ENCODE assay signal across 8 mouse cellular contexts in genomic region chr4:43655656-43656338, GRCm38 (mm10). TPM values are rescaled to one million over a fixed set of nuclear protein-coding genes. Genes with fewer than 3 reads are reported as not detected.
DNase-seq lines count a peak whose midpoint lies in the region; ATAC-seq lines count a peak whose summit lies in the region.

No protein-coding gene starts in this region.

- no peaks in the 10 kb centered on the region for H3K9me3 ChIP-seq in heart, embryonic 13.5 days
- no peaks in the 10 kb centered on the region for H3K9me3 ChIP-seq in intestine, embryonic 15.5 days

- intact Hi-C loops in heart, postnatal 14 days (cut with DNase I) = no loop called here

- H3K36me3 ChIP-seq in heart, embryonic 13.5 days = peaks cover 7% of the 10 kb centered on the region
- H3K36me3 ChIP-seq in intestine, embryonic 15.5 days = no peaks in the 10 kb centered on the region
- no peaks in the 10 kb centered on the region for H3K36me3 ChIP-seq in macrophage (ENCODE audit: inconsistent target)

- peaks cover 21% of the 10 kb centered on the region for H3K27me3 ChIP-seq in heart, embryonic 13.5 days (replicated peaks)
- no peaks in the 10 kb centered on the region for H3K27me3 ChIP-seq in intestine, embryonic 15.5 days (replicated peaks)

- WGBS in heart, embryonic 13.5 days = 6% methylated on average over 34 of the region's 34 CpGs
- 5% methylated on average over 34 of the region's 34 CpGs for WGBS in intestine, embryonic 15.5 days
- 10% methylated on average over 34 of the region's 34 CpGs for WGBS in macrophage (ENCODE audit: missing documents)

- H3K4me1 ChIP-seq in heart, embryonic 13.5 days = peaks cover 24% of the 10 kb centered on the region
- no peaks in the 10 kb centered on the region for H3K4me1 ChIP-seq in brown adipose tissue, adult 24 weeks (ENCODE audit: control insufficient read depth, insufficient read depth, insufficient read length, low read length)
- H3K4me1 ChIP-seq in intestine, embryonic 15.5 days (replicated peaks) = 0 out of 2 replicates have a peak, but pooled peaks cover 3% of the 10 kb centered on the region

- H3K4me3 ChIP-seq in heart, embryonic 13.5 days = peak overlapping the region; percentile 70
- peak overlapping the region; percentile 77 for H3K4me3 ChIP-seq in brown adipose tissue, adult 24 weeks (ENCODE audit: insufficient read depth, low read depth, low read length)
- peak overlapping the region; percentile 88 for H3K4me3 ChIP-seq in intestine, embryonic 15.5 days (replicated peaks)
- peak overlapping the region; percentile 64 for H3K4me3 ChIP-seq in macrophage (ENCODE audit: inconsistent target)

- peak overlapping the region; percentile 89 for H3K9ac ChIP-seq in heart, embryonic 13.5 days
- H3K9ac ChIP-seq in intestine, embryonic 15.5 days = peak overlapping the region; percentile 89

- peak overlapping the region; percentile 90 for H3K27ac ChIP-seq in heart, embryonic 13.5 days (replicated peaks)
- H3K27ac ChIP-seq in brown adipose tissue, adult 24 weeks (replicated peaks; ENCODE audit: low read depth, low read length) = no peak overlapping the region
- H3K27ac ChIP-seq in intestine, embryonic 15.5 days = peak overlapping the region; percentile 94
- H3K27ac ChIP-seq in macrophage = no peak overlapping the region

- H3K79me2 ChIP-seq in macrophage (ENCODE audit: inconsistent target) = no peaks in the 10 kb centered on the region

- ATAC-seq in heart, embryonic 13.5 days (ENCODE audit: extremely low read depth, insufficient number of reproducible peaks, low FRiP score, low TSS enrichment) = no peak; the same call in 1 of the 2 replicates
- ATAC-seq in intestine, embryonic 15.5 days = peak; percentile 62

- H3K4me2 ChIP-seq in heart, embryonic 13.5 days = peak overlapping the region; percentile 91
- peak overlapping the region; percentile 77 for H3K4me2 ChIP-seq in intestine, embryonic 15.5 days (replicated peaks)

- DNase-seq in heart, postnatal 14 days = no peak
- DNase-seq in thymus, adult 18-20 months = no peak
- DNase-seq in layer of hippocampus, adult 9-10 months (ENCODE audit: low spot score) = no peak
- no peak for DNase-seq in cerebellum, postnatal 14 days

RNA-seq across cellular contexts. Expression of gene Hint2, which starts 0.5 kb away (rescaled TPM):
- polyA plus RNA-seq in heart, embryonic 13.5 days (2015; fragmentation: Nextera tagmentation; extraction: Ambion mirVana) = 131 and 166 TPM in 2 replicates
- total RNA-seq in heart, postnatal 14 days (2021) = 100 to 1,000 TPM; 122 to 128 TPM
- polyA plus RNA-seq in brown adipose tissue, adult 24 weeks (2012; ENCODE audit: insufficient read depth, insufficient read length, missing spikeins) = 269 and 348 TPM in 2 replicates
- 152 and 157 TPM in 2 replicates for polyA plus RNA-seq in intestine, embryonic 15.5 days (2015; fragmentation: Nextera tagmentation; extraction: Ambion mirVana)
- 10 to 100 TPM in 11 of 26 experiments, 1 to 10 TPM in 13, not detected in 2; 1.2 to 24.6 (median 9.5) TPM for total RNA-seq in macrophage (2018; cell fraction: chromatin; rRNA removed)
- 10 to 100 TPM; 18.6 to 27.8 (median 22.0) TPM for total RNA-seq in macrophage (2018; cell fraction: cytosol; rRNA removed)
- 10 to 100 TPM in 17 of 26 experiments, 1 to 10 TPM in 9; 1.6 to 22.7 (median 12.6) TPM for total RNA-seq in macrophage (2018; cell fraction: nucleus; rRNA removed)
- polyA plus RNA-seq in macrophage (2018) = 11.4 to 34.2 TPM (median 26.9 TPM) in 3 replicates

RNA-seq across cellular contexts. Expression of gene Spag8, which starts 2.4 kb away (rescaled TPM):
- polyA plus RNA-seq in heart, embryonic 13.5 days (2015; fragmentation: Nextera tagmentation; extraction: Ambion mirVana) = 0.59 and 0.92 TPM in 2 replicates
- total RNA-seq in heart, postnatal 14 days (2021) = under 1 TPM; 0.22 to 0.37 TPM
- polyA plus RNA-seq in brown adipose tissue, adult 24 weeks (2012; ENCODE audit: insufficient read depth, insufficient read length, missing spikeins) = not detected in 2 replicates
- 0.46 and 1.0 TPM in 2 replicates for polyA plus RNA-seq in intestine, embryonic 15.5 days (2015; fragmentation: Nextera tagmentation; extraction: Ambion mirVana)
- total RNA-seq in macrophage (2018; cell fraction: chromatin; rRNA removed) = under 1 TPM in 1 of 26 experiments, not detected in 25; 0.62 TPM
- not detected for total RNA-seq in macrophage (2018; cell fraction: cytosol; rRNA removed)
- under 1 TPM in 1 of 26 experiments, not detected in 25; 0.54 TPM for total RNA-seq in macrophage (2018; cell fraction: nucleus; rRNA removed)
- not detected in 3 replicates for polyA plus RNA-seq in macrophage (2018)

RNA-seq across cellular contexts. Expression of gene Tmem8b, which starts 13.0 kb away (rescaled TPM):
- 4.0 and 4.8 TPM in 2 replicates for polyA plus RNA-seq in heart, embryonic 13.5 days (2015; fragmentation: Nextera tagmentation; extraction: Ambion mirVana)
- 10 to 100 TPM; 16.4 TPM for total RNA-seq in heart, postnatal 14 days (2021)
- polyA plus RNA-seq in brown adipose tissue, adult 24 weeks (2012; ENCODE audit: insufficient read depth, insufficient read length, missing spikeins) = 4.2 and 9.1 TPM in 2 replicates
- polyA plus RNA-seq in intestine, embryonic 15.5 days (2015; fragmentation: Nextera tagmentation; extraction: Ambion mirVana) = 3.3 and 3.5 TPM in 2 replicates
- total RNA-seq in macrophage (2018; cell fraction: chromatin; rRNA removed) = 1 to 10 TPM in 25 of 26 experiments, under 1 TPM in 1; 0.74 to 7.6 (median 3.3) TPM
- total RNA-seq in macrophage (2018; cell fraction: cytosol; rRNA removed) = 1 to 10 TPM in 20 of 26 experiments, under 1 TPM in 6; 0.72 to 1.7 (median 1.2) TPM
- 1 to 10 TPM in 24 of 26 experiments, under 1 TPM in 2; 0.81 to 3.8 (median 2.4) TPM for total RNA-seq in macrophage (2018; cell fraction: nucleus; rRNA removed)
- polyA plus RNA-seq in macrophage (2018) = 0.80 to 1.5 TPM (median 1.1 TPM) in 3 replicates

RNA-seq across cellular contexts. Expression of gene Fam221b, which starts 13.1 kb away (rescaled TPM):
- polyA plus RNA-seq in heart, embryonic 13.5 days (2015; fragmentation: Nextera tagmentation; extraction: Ambion mirVana) = 2.6 and 2.9 TPM in 2 replicates
- under 1 TPM; 0.10 to 0.19 TPM for total RNA-seq in heart, postnatal 14 days (2021)
- 0.36 TPM in 1 of 2 replicates, not detected in the other for polyA plus RNA-seq in brown adipose tissue, adult 24 weeks (2012; ENCODE audit: insufficient read depth, insufficient read length, missing spikeins)
- polyA plus RNA-seq in intestine, embryonic 15.5 days (2015; fragmentation: Nextera tagmentation; extraction: Ambion mirVana) = 2.9 and 3.6 TPM in 2 replicates
- under 1 TPM in 1 of 26 experiments, not detected in 25; 0.16 TPM for total RNA-seq in macrophage (2018; cell fraction: chromatin; rRNA removed)
- total RNA-seq in macrophage (2018; cell fraction: cytosol; rRNA removed) = 1 to 10 TPM in 4 of 26 experiments, under 1 TPM in 22; 0.21 to 1.8 (median 0.69) TPM
- total RNA-seq in macrophage (2018; cell fraction: nucleus; rRNA removed) = under 1 TPM in 6 of 26 experiments, not detected in 20; 0.11 to 0.26 (median 0.15) TPM
- polyA plus RNA-seq in macrophage (2018) = 0.53 to 4.6 TPM (median 0.59 TPM) in 3 replicates

RNA-seq across cellular contexts. Expression of gene Npr2, which starts 24.1 kb away (rescaled TPM):
- polyA plus RNA-seq in heart, embryonic 13.5 days (2015; fragmentation: Nextera tagmentation; extraction: Ambion mirVana) = 7.2 and 7.7 TPM in 2 replicates
- total RNA-seq in heart, postnatal 14 days (2021) = 10 to 100 TPM; 40.6 to 43.6 TPM
- polyA plus RNA-seq in brown adipose tissue, adult 24 weeks (2012; ENCODE audit: insufficient read depth, insufficient read length, missing spikeins) = 10.8 and 16.4 TPM in 2 replicates
- 6.9 and 8.0 TPM in 2 replicates for polyA plus RNA-seq in intestine, embryonic 15.5 days (2015; fragmentation: Nextera tagmentation; extraction: Ambion mirVana)
- 1 to 10 TPM in 3 of 26 experiments, under 1 TPM in 1, not detected in 22; 0.21 to 5.8 (median 1.2) TPM for total RNA-seq in macrophage (2018; cell fraction: chromatin; rRNA removed)
- under 1 TPM in 3 of 26 experiments, not detected in 23; 0.04 to 0.14 (median 0.09) TPM for total RNA-seq in macrophage (2018; cell fraction: cytosol; rRNA removed)
- total RNA-seq in macrophage (2018; cell fraction: nucleus; rRNA removed) = 1 to 10 TPM in 1 of 26 experiments, not detected in 25; 2.1 TPM
- polyA plus RNA-seq in macrophage (2018) = not detected in 3 replicates

Comparison
In these comparisons a context has a peak if more than half of its experiments do, and no peak if none do; other contexts are left out.
1. H3K27ac ChIP-seq: peak in heart, embryonic 13.5 days (single experiment) and intestine, embryonic 15.5 days (single experiment); none in brown adipose tissue, adult 24 weeks (single experiment) and macrophage (single experiment).
2. Peak in every context shown above with its lines, with median percentiles within 50 percentile points of each other: H3K4me3 ChIP-seq.